Mouse (Mus musculus) frontal cortex, adult 2 months (tissue): ENCODE data around the gene Gm20388. TPM values are rescaled to one million over a fixed set of nuclear protein-coding genes. Genes with fewer than 3 reads are reported as not detected.
A peak's percentile ranks its signal among the peaks of the same experiment; 100 is the strongest.
"Not testable (repeated sequence)": the region's sequence is repeated elsewhere in the genome, so short reads cannot be mapped to it uniquely, and the experiment has no call there.

Source experiments
- DNase-seq, 2 experiments: peaks; one replicate each; pipeline ENCODE4 v3.0.0; 2022; ENCODE audit warnings: low spot score in 1 of 2; ENCODE audit errors: extremely low spot score in 1 of 2
- polyA plus RNA-seq: library from polyadenylated mRNA; depleted of rRNA; stranded (reverse); fragments of >200 nt; gene quantifications from 2 replicates; pipeline ENCODE4 v1.2.3, GENCODE M21; 2012

The Gm20388 gene
- polyA plus RNA-seq, 1 experiment, result 22.2 TPM

DNA sequence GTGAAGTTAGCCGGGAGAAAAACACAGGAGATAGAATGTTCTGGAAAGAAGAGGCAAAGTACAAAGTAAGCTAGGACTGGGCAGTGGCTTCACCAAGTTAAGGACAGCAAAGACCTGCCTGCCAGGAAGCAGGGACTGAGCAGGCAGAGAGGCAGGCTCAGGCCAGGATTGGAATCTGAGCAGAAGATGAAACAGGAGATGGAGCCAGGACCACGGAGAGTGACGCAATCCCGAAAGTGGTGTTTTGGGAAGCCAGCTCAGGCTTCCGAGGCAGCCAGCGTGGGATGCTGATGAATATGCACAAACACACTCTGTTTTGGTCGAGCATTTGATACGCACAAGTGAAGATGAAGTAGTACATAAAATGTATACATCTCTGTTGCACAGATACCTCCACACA, 1673.0 kb downstream of the Gm20388 start:
- peak in 1 of 2 experiments; percentile 57 for DNase-seq

DNA sequence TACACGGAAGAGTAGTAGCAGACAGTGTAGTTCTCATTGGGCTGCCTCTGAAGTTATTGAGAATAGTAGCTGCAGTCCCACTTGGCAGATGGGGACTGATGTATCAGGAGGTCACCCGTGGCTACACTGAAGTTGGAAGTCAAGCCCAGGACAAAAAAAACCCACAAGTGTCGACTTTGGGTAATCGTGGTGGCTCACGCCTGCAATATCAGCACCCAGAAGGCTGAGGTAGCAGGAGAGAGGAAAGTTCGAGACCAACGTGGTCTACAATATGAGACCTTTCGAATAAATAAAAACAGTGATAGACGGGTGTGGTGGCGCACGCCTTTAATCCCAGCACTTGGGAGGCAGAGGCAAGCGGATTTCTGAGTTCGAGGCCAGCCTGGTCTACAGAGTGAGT, 1674.1 kb downstream of the Gm20388 start:
- DNase-seq, result no peak

DNA sequence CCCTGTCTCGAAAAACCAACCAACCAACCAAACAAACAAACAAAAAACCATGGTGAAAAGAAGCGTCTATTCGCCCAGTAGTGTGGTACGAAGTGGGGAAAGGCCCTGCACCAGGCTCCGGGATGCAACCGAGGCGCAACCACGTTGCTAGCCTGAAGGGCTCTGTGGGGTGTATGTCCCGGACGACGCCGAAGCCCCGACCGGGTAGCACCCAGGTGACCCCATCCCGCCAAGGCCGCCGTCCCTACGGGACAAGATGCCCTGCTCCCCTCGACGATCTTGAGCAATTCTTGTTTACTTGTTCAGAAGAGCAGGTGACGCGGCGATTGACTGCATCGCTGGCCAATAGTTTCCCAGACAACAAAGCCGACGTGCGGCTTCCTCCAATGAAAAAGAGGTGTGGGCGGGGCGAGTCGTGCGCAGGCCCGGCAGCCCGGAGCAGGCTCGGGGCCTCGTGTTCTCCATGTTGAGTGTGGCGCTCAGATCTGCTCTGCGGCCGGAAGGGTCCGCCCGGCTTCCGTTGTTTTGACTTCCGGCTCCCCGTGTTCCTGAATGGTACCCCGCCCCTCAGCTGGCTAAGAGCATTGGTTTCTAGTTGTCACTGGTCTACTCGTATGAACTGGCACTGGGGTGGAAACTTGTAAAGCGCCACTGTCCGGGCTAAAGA, 1674.7 kb downstream of the Gm20388 start:
- peak; percentile 99 to 100 for DNase-seq

DNA sequence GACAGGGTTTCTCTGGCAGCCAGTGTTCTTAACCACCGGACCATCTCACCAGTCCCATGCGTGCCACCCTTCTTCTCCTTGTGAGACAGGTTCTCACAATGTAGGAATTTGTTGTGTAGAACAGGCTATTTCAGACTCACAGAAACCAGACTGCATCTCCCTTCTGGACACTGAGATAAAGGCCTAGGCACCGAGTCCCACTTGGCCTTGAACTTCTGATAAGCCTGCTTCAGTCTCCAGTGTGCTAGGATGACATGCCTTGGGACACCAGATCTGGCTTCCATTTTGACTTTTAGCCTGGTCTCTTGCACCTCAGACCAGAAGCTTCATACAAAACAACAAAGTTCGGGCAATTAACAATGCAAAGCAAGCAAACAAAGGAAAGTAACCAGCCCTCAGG, 1678.1 kb downstream of the Gm20388 start:
- no peak for DNase-seq

DNA sequence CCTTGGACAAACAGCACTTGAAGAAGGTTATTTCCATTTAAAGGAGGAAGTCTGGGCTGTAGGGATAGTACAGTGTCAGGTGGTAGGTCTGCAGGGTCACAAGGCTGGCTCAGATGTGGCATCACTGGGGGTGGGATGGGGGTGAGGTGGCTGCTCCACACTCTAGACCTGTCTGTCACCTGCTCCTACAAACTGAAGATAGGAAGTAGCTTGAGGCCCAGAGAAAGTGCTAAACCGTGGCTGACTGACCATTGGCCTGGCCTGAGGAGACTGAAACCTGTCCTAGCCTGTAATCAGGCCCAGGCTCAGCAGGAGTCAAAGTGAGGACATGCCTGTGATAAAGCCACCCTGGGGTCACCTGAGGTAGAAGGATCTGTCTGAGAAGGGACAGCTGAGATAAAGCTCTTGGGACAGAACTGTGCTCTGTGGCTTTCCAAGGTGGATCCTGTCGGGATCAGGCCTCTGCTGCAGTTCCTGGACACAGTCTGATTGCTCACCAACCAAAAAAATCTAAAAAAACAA, 1678.6 kb downstream of the Gm20388 start:
- DNase-seq, result no peak

DNA sequence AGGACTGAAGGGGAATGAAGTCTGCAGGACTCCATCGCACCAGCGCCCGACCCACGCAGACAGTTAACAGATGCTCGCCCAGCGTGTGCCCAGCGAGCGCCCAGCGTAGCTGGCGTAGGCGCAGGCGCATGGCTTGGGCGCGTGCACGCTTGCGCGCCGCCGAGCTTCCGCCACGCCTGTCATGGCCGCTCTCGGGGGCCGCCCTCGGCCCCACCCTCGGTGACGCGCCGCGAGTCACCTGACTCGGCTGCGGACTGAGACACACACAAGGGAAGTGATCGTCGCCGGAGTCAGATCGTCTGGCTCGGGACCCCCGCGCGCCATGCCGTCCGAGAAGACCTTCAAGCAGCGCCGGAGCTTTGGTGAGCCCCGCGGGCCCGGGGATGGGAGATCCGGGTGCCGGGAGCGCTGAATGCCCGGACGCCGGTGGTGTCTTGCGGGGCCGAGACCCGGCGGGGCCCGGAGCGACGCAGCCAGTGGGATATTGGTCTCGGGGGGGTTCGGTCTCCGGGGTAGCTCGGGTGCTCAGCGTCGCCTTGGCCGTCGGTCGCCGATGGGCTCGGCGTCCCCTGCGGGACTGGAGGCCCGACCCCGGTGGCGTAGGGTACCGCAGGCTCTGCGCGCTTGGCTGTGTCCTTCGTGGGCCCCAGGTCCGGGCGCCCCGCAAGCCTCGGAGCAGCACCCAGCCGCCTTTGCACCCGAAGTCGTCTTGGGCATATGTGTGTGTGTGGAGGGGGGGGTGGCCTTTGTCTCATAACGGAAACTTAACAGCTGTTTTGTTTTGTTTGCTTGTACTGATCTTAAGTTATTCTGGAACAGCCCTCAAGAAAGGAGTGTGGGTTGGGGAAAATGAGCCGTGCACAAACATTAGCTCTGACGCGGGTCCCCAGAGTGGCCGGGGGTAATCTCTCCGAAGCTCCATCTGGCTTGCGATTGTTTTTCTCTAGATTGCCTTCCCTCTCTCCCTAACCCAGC, 1679.8 kb downstream of the Gm20388 start, which contains the start of gene Map1lc3b:
Gene Map1lc3b (plus strand): TSS at position 159 of the 975 bp plus-strand sequence.
- peak; percentile 93 to 97 for DNase-seq

DNA sequence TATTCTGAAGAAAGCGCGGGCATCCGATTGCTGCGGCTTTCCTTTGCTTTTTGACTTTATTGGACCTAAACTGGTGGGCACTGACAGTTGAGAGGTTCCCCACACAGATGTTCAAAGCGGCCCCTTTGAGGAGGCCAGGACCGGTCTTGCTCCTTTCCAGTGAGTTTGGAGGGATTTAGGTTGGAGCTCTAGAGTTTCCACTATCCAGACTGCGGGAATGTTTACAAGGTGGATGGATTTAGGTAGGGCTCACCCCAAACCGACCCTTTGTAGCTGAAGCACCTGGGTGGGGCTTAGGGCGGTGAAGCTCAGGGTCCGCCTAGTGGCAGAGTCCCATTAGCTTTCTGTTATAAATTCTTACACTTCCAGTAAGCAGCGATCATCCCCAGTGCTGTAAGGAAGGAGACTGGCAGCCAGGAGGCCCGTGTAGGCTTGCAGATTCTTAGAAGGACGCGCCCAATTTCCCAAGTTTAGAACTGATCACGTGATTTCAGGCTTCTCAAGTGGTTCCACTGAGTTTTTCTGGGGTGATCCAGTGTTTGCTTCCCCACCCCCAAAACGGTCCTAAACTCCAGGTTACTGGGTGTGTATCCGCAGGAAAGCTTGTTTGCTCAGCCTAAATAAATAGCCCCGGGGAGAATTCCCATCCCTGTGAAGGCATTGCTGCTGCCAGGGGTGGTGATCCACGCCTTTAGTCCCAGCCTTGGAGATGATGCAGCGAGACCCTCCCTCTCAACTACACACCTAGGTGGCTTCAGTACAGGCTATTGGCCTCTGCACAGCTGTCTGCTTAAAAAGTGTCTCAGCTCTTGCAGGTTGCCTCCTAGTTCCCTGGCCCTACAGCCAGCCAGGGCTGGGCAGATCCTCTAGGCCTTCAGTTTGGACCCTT, 1680.8 kb downstream of the Gm20388 start:
- DNase-seq, result no peak

DNA sequence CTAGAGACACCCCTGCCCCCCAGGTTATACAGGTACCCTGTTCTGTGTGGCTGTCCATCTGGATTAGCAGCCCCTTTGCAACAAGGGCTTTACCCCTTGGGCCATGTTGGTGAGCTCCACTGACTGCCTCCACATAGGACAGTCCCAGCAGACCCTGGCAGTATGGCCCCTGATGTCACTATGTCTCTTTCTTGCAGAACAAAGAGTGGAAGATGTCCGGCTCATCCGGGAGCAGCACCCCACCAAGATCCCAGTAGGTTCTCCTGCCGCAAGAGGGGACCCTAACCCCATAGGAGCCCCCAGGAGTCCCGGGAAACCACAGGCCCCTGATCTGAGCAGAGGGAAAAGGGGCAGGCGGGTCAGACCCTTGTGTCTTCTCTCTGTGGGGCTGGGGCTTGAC, 1682.7 kb downstream of the Gm20388 start:
- no peak for DNase-seq

DNA sequence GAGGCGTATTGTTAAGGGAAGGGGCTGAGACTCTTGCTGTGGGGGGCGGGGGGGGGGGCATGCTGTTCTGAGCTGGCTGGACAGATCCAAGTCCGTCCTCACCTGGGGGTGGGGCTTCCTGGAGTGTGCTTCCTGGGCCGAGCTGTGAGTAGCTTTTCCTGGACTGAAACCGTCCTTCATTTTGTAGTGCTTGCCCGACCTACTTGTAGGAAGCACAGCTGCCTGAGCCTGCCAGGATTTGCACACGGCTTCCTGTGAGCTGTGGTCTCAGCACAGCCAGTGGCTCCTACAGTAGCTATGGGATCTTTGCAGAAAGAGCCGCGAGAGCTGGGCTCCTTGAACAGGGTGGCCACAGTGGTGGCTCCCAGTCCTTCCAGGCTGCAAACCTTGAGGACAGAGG, 1683.3 kb downstream of the Gm20388 start:
- no peak for DNase-seq

DNA sequence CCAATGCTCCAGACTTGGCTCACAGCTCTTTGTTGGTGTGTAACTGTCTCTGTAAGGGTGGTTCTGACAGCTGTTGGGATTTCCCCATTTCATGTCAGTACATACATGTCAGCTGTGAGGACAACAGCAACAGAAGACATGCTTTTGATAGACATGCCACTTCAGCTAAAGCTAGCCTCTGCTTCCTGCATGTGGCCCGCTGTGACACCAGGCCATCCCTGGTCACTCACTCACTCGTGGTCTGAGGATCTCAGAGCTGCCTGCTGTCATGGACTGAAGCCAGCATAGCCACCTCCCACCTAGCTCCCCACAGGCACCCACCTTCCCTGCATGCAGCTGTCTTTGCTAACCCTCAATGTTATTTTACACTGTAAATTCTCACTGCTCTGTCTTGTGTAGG, 1686.9 kb downstream of the Gm20388 start:
- not testable (repeated sequence) for DNase-seq

DNA sequence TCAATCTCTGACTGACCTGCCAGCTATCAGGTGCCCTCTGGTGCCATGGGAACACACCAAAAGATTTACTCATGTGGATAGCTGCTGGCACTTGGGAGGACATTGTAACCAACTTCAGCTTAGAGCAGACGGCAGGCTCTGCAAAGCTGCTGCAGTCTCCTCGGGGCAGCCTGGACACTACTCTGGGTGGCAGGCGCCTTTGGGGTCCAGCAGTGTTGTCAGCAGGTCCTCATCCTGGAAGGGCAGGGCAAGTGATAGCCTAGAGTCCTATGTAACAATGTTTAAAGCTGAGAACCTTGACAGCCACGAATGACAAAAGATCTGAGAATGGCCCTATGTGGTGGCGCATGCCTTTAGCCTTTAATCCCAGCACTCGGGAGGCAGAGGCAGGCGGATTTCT, 1687.5 kb downstream of the Gm20388 start:
- DNase-seq, result no peak

DNA sequence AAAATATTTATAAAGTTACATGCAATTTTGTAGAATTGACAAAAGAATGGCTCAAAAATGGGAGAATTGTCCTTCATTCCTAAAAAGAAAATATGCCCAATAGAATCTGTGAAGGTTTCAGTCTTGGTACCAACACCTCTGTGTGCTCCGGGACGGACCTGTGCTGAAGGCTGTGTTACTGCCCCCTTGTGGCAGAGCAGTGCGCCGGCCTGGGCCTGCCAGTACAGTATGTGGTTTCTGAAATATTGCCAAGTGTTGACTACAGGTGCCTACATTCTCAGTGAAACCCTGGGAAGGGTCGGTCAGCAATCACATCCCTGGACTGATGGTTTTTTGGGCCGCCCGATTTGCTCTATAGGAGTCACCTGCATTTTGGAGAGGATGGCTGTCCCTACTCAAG, 1688.3 kb downstream of the Gm20388 start:
- DNase-seq, result peak in 1 of 2 experiments; percentile 83

DNA sequence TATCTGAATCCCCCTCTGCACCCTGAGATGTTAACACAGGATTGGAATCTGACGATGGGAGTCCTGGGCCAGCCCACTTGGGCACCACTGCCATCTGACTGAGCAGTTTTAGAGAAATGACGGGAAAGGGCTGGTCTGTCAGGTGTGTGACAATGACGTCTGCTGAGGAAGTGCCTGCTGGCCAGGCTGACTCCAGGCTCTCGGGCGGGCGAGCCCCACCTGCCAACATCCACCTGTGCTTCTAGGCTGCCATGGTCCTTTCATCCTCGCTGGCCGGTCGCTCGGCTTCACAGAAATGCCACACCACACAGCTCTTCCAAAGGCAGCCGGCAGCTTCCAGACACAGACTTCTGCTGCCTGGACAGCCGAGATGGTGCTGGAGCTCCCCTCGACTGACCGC, 1689.2 kb downstream of the Gm20388 start:
- DNase-seq, result no peak

DNA sequence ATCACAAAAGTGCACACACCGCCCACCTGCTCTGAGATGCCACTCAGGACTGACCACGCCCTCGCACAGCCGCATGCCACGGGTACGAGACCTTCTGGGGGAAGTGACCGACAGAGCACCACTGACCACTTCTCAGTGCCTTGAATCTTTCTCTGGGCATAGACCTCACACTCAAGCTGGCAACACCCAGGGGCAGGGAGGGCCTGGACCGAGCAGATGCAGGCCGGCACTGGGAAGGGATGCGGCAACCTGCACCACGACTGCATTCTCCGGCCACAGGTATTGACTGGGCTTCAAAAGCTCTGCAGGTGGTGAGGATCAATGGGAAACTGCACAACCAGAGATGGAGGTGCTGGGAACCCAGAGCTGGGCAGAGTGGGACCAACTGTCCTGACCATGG, 1691.8 kb downstream of the Gm20388 start:
- no peak for DNase-seq

DNA sequence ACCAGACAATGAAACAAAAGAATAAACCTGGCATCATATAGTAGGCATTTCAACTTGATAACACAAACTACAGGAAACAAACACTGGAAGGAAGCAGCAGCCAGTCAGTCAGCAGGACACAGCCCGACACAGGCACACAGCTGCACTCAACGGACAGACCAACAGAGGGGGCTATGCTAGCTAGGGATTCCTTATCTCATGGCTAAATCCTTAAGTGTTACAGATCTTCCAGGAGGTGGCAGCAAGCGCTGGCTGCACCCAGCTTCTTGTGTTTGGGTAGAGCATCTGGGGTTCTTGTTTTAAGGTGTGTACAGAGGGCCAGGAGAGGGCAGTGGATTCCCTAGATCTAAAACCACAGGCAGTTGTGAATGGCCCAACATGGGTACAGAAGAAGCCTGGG, 1692.2 kb downstream of the Gm20388 start:
- DNase-seq, result peak; percentile 50 to 89

DNA sequence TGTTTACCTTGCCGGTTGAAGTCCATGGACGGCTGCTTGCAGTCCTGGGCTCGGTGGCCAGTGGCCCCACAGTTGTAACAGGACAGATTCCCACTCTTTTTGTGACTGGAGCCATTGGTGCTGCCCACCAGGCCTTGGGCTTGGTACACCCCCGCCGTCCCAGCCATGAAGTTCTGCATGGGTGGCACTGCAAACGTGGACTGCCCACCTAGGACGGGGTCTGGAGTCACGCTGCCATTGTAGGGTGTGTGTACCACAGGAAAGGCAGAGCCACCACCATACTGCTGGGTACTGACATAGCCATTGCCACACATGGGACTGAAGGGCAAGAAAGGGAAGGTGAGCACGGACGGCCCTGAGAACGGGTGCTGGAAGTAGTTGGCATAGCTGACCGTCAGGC, 1693.2 kb downstream of the Gm20388 start:
- DNase-seq, result no peak

DNA sequence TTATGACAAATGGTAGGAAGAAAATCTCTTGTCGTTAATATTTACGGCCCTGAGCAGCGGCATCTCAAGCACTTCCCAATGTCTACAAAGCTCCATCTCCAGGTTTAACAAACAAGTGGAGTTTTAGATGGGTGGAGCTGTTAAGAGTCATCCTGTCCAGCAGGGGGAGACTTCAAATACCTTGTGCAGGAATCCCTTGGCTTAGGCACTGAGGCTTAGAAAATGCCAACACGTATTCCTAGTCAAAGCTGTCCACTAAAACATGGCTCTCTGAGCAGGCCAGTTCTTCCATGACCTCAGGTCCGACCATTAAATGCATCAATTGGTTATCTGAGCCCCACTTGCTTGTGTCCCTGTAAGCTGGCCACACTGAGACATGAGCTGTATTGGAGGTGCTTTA, 1697.0 kb downstream of the Gm20388 start:
- no peak for DNase-seq

DNA sequence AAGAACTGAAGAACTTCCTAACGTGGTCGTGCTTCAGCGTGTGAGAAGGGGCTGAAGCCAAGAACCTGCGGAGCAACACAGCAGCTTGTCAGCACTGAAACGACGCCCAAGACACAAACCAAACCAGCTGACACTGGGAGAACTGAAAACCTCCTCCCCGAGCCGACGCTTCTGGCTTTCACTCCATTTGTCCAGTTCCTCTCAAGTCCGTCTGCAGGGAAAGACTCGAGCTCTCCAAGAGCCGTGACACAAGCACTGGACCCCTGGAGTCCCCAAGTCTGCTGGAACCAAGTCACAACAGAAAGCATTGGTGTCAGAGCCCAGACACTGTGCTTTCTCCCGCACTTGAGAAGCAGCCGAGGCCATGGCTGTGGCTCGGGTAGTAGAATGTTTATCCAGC, 1698.6 kb downstream of the Gm20388 start:
- DNase-seq, result no peak

DNA sequence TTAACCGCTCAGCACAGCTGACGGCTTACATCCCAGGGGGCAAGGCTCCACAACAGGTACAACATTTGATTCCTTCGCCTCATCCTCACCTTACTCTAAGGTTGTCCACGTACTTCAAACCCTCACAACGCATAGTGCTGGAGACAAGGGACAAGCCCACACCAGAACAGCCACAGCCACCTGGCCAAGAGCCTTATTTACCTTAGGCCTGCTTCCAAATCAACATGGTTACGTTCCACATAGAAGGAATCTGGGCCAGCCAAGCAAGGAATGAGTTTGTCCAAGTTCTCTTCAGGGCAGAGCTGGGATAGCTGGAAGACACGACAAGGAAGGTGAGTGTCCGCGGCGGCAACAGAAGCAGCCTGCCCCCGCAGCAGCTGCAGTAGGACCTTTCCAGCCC, 1699.3 kb downstream of the Gm20388 start:
- DNase-seq, result no peak

DNA sequence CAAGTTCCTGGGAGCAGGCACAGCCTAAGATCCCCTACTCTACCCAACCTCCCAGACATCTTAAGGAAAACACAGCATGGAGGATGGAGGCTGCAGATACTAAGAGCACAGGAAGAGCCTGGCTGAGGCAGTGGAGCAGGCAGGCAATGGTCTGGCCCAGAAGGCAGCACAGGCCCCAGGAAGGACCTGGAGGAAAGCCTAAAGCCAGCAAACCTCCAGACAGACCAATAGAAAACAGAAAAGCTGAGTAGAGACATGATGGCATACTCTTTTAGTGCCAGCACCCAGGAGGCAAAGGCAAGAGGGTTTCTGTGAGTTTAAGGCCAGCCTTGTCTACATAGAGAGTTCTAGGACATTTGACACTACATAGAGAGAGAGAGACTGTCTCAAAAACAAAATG, 1702.8 kb downstream of the Gm20388 start:
- no peak for DNase-seq
